Mouse (Mus musculus) heart, postnatal 14 days (tissue): ENCODE measurements around the gene Kif2a. TPM values are rescaled to one million over a fixed set of nuclear protein-coding genes. Genes with fewer than 3 reads are reported as not detected.
"Not testable (repeated sequence)": the region's sequence is repeated elsewhere in the genome, so short reads cannot be mapped to it uniquely, and the experiment has no call there.

Source experiments
- DNase-seq, 2 experiments: peaks; one replicate each; pipeline ENCODE4 v3.0.0; 2021 to 2022
- intact Hi-C: fragments of 180-260 bp; cut with DNase I; formaldehyde crosslinking; loops from one replicate; pipeline ENCODE4 v1.15.1; 2025
- total RNA-seq, 2 experiments: library from RNA; stranded (reverse); gene quantifications; 2 replicates each; pipeline ENCODE4 v1.2.3; 2021

Kif2a gene
- total RNA-seq, 2 experiments from 2014 or later = 26.8 to 36.5 TPM

GRCm38 (mm10) chr13:107025663-107026062, 3.7 kb upstream of the Kif2a start:
- DNase-seq = no peak
- intact Hi-C loops = no loop called here

GRCm38 (mm10) chr13:107022266-107023171, 593 bp upstream of the Kif2a start:
- intact Hi-C loops = loop anchor here (5.0 kb wide), 1 partner anchor 80 kb away; no protein-coding TSS in a partner anchor

GRCm38 (mm10) chr13:107019443-107019842, 2.5 kb downstream of the Kif2a start:
- DNase-seq = no peak
- intact Hi-C loops = no loop called here

More at GRCm38 (mm10) chr13:107022266-107023171, 593 bp upstream of the Kif2a start:
- peak; percentile 87 to 93 for DNase-seq

- intact Hi-C loops = no loop called here
- no peak for DNase-seq
Observed at GRCm38 (mm10) chr13:107013926-107014325, 8.0 kb downstream of the Kif2a start.

GRCm38 (mm10) chr13:107011618-107012017, 10.3 kb downstream of the Kif2a start:
- intact Hi-C loops = no loop called here
- no peak for DNase-seq

- DNase-seq = no peak
- intact Hi-C loops = no loop called here
Observed at GRCm38 (mm10) chr13:107008174-107008573, 13.8 kb downstream of the Kif2a start.

GRCm38 (mm10) chr13:107003211-107003610, 18.7 kb downstream of the Kif2a start:
- intact Hi-C loops = no loop called here

GRCm38 (mm10) chr13:106998671-106999070, 23.3 kb downstream of the Kif2a start:
- intact Hi-C loops = no loop called here
- DNase-seq = no peak

More at GRCm38 (mm10) chr13:107003211-107003610, 18.7 kb downstream of the Kif2a start:
- no peak for DNase-seq

GRCm38 (mm10) chr13:106998026-106998425, 23.9 kb downstream of the Kif2a start:
- DNase-seq = no peak
- intact Hi-C loops = no loop called here

GRCm38 (mm10) chr13:106997557-106997956, 24.4 kb downstream of the Kif2a start:
- intact Hi-C loops = not testable (repeated sequence)

GRCm38 (mm10) chr13:106996891-106997290, 25.0 kb downstream of the Kif2a start:
- intact Hi-C loops = no loop called here
- DNase-seq = no peak

More at GRCm38 (mm10) chr13:106997557-106997956, 24.4 kb downstream of the Kif2a start:
- DNase-seq = not testable (repeated sequence)

- no peak for DNase-seq
- intact Hi-C loops = no loop called here
Observed at GRCm38 (mm10) chr13:106961496-106961895, 60.4 kb downstream of the Kif2a start.

GRCm38 (mm10) chr13:106960557-106960956, 61.4 kb downstream of the Kif2a start:
- intact Hi-C loops = no loop called here
- DNase-seq = no peak

GRCm38 (mm10) chr13:106958286-106958685, 63.6 kb downstream of the Kif2a start:
- intact Hi-C loops = no loop called here
- no peak for DNase-seq

- DNase-seq = no peak
- intact Hi-C loops = no loop called here
Observed at GRCm38 (mm10) chr13:106957554-106957953, 64.4 kb downstream of the Kif2a start.

GRCm38 (mm10) chr13:106954880-106955279, 67.0 kb downstream of the Kif2a start:
- no peak for DNase-seq
- intact Hi-C loops = no loop called here

GRCm38 (mm10) chr13:106947583-106947982, 74.3 kb downstream of the Kif2a start:
- intact Hi-C loops = loop anchor here (10.0 kb wide), 1 partner anchor 157 kb away; no protein-coding TSS in a partner anchor
- DNase-seq = no peak

GRCm38 (mm10) chr13:106946594-106947540, 75.1 kb downstream of the Kif2a start, which contains the start of gene Dimt1:
Gene Dimt1, plus strand, starts transcription at chr13:106947127.
- DNase-seq = peak; percentile 93 to 95
- intact Hi-C loops = loop anchor here (10.0 kb wide), 1 partner anchor 158 kb away; no protein-coding TSS in a partner anchor

GRCm38 (mm10) chr13:106945518-106945917, 76.4 kb downstream of the Kif2a start:
- intact Hi-C loops = loop anchor here (10.0 kb wide), 1 partner anchor 159 kb away; no protein-coding TSS in a partner anchor
- no peak for DNase-seq

- DNase-seq = no peak
- intact Hi-C loops = loop anchor here (10.0 kb wide), 1 partner anchor 162 kb away; no protein-coding TSS in a partner anchor
Observed at GRCm38 (mm10) chr13:106942721-106943120, 79.2 kb downstream of the Kif2a start.
